Mouse (Mus musculus): Measurements from ENCODE around the gene Adprhl2. TPM values are rescaled to one million over a fixed set of nuclear protein-coding genes. Genes with fewer than 3 reads are reported as not detected.

Adprhl2 gene
- polyA plus RNA-seq, 1 experiment, result 16.7 TPM

GRCm38 (mm10) chr4:126322646-126323045 lies 1.1 kb upstream of the Adprhl2 start:
- Histone ChIP-seq H3K4me3 (ENCODE audit: insufficient read depth, low read length) (no peak overlapping the region), H3K27ac (ENCODE audit: insufficient read depth, low read length) (no peak overlapping the region), H3K4me1 (ENCODE audit: control insufficient read depth, insufficient read depth, low read length) (no peaks in the 10 kb centered on the region)
- TF ChIP-seq CTCF (IDR thresholded peaks at IDR 0.05; ENCODE audit: borderline replicate concordance, insufficient read depth, low read length) (no peak), POLR2A (IDR thresholded peaks at IDR 0.05; ENCODE audit: low read depth, low read length) (no peak)

DNA sequence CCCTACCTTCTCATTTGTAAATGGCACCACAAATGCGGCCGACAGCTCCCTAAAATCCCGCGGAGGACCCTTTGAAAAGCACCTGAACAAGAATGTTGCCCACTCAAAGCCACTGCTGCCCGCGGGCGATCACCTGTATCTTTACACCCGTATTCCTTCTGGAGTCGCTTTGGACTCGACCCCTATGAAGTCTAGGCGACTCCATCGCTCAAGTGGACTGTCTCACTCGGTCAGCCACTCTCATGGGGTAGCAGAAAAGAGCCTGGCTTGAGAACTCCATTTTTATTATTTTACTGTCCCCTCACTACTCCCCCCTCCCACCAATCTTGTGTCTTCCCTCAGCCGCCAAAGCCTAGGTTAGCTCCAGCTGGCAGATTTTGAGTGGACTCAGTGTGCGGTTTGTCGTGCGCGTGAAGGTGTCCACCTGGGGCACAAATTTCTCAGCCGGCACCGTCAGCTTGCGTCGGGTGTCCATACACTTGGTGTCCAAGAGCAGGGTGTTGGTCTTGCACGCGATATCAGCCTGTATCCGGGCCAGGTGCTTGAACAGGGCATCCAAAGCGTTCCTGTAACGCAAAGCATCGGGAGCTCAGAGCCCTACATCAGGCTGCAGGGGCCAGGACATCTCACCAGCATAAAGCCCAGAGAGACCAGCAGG lies 480 bp upstream of the Adprhl2 start:
- Histone ChIP-seq H3K27ac (ENCODE audit: insufficient read depth, low read length) (no peak overlapping the region), H3K4me3 (ENCODE audit: insufficient read depth, low read length) (0 out of 2 replicates have a peak overlapping the region, but pooled peaks have one; percentile 5), H3K4me1 (ENCODE audit: control insufficient read depth, insufficient read depth, low read length) (no peaks in the 10 kb centered on the region)
- no peak for TF ChIP-seq POLR2A (IDR thresholded peaks at IDR 0.05; ENCODE audit: low read depth, low read length)
- no peak for TF ChIP-seq CTCF (IDR thresholded peaks at IDR 0.05; ENCODE audit: borderline replicate concordance, insufficient read depth, low read length)

DNA sequence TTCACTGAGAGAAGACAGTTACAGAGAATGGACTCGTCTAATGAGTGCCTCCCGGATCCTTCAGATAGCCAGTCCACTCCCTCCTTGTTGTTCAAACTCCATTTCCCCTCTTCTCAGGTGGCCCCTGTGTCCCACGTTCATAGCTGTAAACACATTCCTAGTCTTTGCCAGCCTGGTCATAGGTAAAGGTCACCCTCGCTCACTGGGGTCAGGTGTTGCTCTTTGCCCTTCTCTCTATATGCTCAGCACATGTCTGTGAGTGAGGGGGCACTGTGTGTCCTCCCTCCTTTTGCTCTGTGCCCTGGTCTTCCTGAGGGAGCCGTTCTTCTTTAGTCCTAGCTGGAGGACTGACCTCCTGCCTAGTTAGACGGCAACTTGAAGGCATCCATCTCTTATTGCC lies 1.7 kb downstream of the Adprhl2 start:
- H3K4me3 ChIP-seq (ENCODE audit: insufficient read depth, low read length), result no peak overlapping the region
- TF ChIP-seq CTCF (IDR thresholded peaks at IDR 0.05; ENCODE audit: borderline replicate concordance, insufficient read depth, low read length), result no peak
- TF ChIP-seq POLR2A (IDR thresholded peaks at IDR 0.05; ENCODE audit: low read depth, low read length), result no peak
- peaks cover 2% of the 10 kb centered on the region; the same call in 1 of the 2 replicates for H3K4me1 ChIP-seq (ENCODE audit: control insufficient read depth, insufficient read depth, low read length)
- H3K27ac ChIP-seq (ENCODE audit: insufficient read depth, low read length), result no peak overlapping the region

DNA sequence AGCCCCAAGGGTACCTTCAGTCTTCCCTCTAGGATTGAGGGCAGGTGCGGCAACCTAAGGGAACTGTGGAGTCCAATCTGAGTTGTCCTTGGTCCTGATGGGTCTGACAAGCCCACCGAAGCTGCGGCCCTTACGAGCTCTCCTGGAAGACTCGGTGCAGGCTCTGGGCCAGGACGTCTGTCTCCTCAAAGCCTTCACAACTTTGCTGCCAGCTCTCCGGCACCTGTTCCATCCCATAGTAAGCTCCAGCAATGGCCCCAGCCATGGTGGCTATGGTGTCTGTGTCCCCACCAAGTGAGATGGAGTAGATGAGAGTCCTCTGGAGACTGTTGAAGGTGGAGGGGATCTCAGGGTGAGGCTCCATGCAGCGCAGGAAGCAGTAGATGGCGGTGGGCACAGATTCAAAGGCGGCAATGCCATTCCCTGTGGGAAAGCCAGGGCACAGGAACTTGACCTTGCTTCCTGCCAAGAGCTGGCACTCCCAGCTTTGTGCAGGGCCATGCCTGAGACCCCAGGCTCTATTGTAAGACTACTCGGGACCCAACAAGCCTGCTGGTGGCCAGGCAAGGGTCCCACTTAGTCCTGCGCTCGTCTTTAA lies 5.0 kb downstream of the Adprhl2 start:
- no peak overlapping the region for H3K27ac ChIP-seq (ENCODE audit: insufficient read depth, low read length)
- H3K4me3 ChIP-seq (ENCODE audit: insufficient read depth, low read length), result no peak overlapping the region
- peaks cover 9% of the 10 kb centered on the region for H3K4me1 ChIP-seq (ENCODE audit: control insufficient read depth, insufficient read depth, low read length)
- TF ChIP-seq POLR2A (IDR thresholded peaks at IDR 0.05; ENCODE audit: low read depth, low read length) (no peak), CTCF (IDR thresholded peaks at IDR 0.05; ENCODE audit: borderline replicate concordance, insufficient read depth, low read length) (no peak)

DNA sequence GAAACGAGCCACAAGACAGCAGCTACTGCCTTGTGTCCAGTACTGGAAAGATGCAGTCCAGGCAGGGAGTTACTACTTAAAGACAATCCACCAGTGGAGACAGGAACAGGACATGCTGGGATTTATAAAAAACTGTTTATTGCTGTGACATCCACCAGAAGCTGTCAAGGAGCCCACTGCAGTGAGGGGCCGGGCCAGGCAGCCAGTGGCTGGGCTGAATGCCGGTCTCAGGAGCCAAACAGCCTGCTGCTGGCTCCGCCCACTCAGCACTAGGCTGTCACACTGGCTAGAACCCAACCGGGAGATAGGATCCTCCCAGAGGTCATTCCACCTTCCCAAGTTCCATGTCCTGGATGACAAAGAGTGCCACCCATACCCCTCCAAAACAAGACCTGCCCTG lies 5.6 kb downstream of the Adprhl2 start:
- Histone ChIP-seq H3K4me3 (ENCODE audit: insufficient read depth, low read length) (no peak overlapping the region), H3K27ac (ENCODE audit: insufficient read depth, low read length) (no peak overlapping the region), H3K4me1 (ENCODE audit: control insufficient read depth, insufficient read depth, low read length) (peaks cover 9% of the 10 kb centered on the region)
- TF ChIP-seq POLR2A (IDR thresholded peaks at IDR 0.05; ENCODE audit: low read depth, low read length) (no peak), CTCF (IDR thresholded peaks at IDR 0.05; ENCODE audit: borderline replicate concordance, insufficient read depth, low read length) (no peak)

DNA sequence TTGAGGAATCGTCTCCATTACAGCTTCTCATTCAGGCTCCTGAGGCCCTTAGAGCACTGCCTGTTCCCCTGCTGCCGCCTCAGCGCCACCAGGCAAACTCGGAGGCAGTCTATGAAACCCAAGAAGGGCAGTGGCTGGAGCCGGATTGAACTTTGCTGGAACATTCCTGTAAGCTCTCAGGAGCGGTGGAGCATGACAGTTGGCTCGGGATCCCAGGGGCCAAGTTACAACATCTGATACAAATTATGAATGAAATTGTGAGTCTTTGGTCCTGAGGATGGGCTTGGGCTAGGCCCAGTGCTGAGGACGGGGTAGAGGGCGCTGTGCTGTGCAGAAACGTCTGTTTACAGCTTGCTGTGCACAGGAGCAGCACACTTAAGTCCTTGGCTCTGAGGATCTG lies 7.1 kb downstream of the Adprhl2 start:
- TF ChIP-seq POLR2A (IDR thresholded peaks at IDR 0.05; ENCODE audit: low read depth, low read length) (no peak), CTCF (IDR thresholded peaks at IDR 0.05; ENCODE audit: borderline replicate concordance, insufficient read depth, low read length) (peak; percentile 80)
- H3K4me3 ChIP-seq (ENCODE audit: insufficient read depth, low read length), result no peak overlapping the region
- peak overlapping the region; percentile 52 for H3K27ac ChIP-seq (ENCODE audit: insufficient read depth, low read length)
- peaks cover 9% of the 10 kb centered on the region for H3K4me1 ChIP-seq (ENCODE audit: control insufficient read depth, insufficient read depth, low read length)

GRCm38 (mm10) chr4:126313202-126313601 lies 8.3 kb downstream of the Adprhl2 start:
- TF ChIP-seq POLR2A (IDR thresholded peaks at IDR 0.05; ENCODE audit: low read depth, low read length), result no peak
- no peak for TF ChIP-seq CTCF (IDR thresholded peaks at IDR 0.05; ENCODE audit: borderline replicate concordance, insufficient read depth, low read length)
- H3K27ac ChIP-seq (ENCODE audit: insufficient read depth, low read length), result no peak overlapping the region; the same call in 1 of the 2 replicates
- peaks cover 9% of the 10 kb centered on the region for H3K4me1 ChIP-seq (ENCODE audit: control insufficient read depth, insufficient read depth, low read length)
- H3K4me3 ChIP-seq (ENCODE audit: insufficient read depth, low read length), result no peak overlapping the region

DNA sequence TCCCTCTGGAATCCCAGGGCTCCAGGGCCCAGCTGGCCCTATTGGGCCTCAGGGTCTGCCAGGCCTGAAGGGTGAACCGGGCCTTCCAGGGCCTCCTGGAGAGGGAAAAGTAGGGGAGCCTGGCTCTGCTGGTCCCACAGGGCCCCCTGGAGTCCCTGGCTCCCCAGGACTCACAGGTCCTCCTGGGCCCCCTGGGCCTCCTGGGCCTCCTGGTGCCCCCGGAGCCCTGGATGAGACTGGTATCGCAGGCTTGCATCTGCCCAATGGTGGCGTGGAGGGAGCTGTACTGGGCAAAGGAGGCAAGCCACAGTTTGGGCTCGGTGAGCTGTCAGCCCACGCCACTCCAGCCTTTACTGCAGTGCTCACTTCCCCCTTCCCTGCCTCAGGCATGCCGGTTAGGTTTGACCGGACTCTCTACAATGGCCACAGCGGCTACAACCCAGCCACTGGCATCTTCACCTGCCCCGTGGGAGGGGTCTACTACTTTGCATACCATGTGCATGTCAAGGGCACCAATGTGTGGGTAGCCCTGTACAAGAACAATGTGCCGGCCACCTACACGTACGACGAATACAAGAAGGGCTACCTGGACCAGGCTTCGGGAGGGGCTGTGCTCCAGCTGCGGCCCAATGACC lies 9.8 kb downstream of the Adprhl2 start:
- no peak overlapping the region for H3K4me3 ChIP-seq (ENCODE audit: insufficient read depth, low read length)
- TF ChIP-seq CTCF (IDR thresholded peaks at IDR 0.05; ENCODE audit: borderline replicate concordance, insufficient read depth, low read length) (no peak), POLR2A (IDR thresholded peaks at IDR 0.05; ENCODE audit: low read depth, low read length) (no peak)
- H3K4me1 ChIP-seq (ENCODE audit: control insufficient read depth, insufficient read depth, low read length), result peaks cover 9% of the 10 kb centered on the region
- no peak overlapping the region for H3K27ac ChIP-seq (ENCODE audit: insufficient read depth, low read length)

DNA sequence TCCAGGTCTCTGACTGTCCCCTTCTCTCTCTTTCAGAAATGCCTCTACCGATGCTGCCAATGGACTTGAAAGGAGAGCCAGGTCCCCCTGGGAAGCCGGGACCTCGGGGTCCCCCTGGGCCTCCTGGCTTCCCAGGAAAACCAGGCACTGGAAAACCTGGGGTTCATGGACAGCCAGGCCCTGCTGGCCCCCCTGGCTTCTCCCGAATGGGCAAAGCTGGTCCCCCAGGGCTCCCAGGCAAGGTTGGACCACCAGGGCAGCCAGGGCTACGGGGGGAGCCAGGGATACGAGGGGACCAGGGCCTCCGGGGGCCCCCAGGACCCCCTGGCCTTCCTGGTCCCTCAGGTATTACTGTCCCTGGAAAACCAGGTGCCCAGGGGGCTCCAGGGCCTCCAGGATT lies 11.2 kb downstream of the Adprhl2 start:
- H3K4me1 ChIP-seq (ENCODE audit: control insufficient read depth, insufficient read depth, low read length), result peaks cover 9% of the 10 kb centered on the region
- H3K4me3 ChIP-seq (ENCODE audit: insufficient read depth, low read length), result no peak overlapping the region
- TF ChIP-seq POLR2A (IDR thresholded peaks at IDR 0.05; ENCODE audit: low read depth, low read length) (no peak), CTCF (IDR thresholded peaks at IDR 0.05; ENCODE audit: borderline replicate concordance, insufficient read depth, low read length) (no peak)
- H3K27ac ChIP-seq (ENCODE audit: insufficient read depth, low read length), result no peak overlapping the region

- H3K4me3 ChIP-seq (ENCODE audit: insufficient read depth, low read length), result no peak overlapping the region
- H3K4me1 ChIP-seq (ENCODE audit: control insufficient read depth, insufficient read depth, low read length), result peaks cover 8% of the 10 kb centered on the region
- no peak overlapping the region for H3K27ac ChIP-seq (ENCODE audit: insufficient read depth, low read length)
- no peak for TF ChIP-seq POLR2A (IDR thresholded peaks at IDR 0.05; ENCODE audit: low read depth, low read length)
- peak; percentile 52; the same call in 1 of the 2 replicates for TF ChIP-seq CTCF (IDR thresholded peaks at IDR 0.05; ENCODE audit: borderline replicate concordance, insufficient read depth, low read length)
These were observed 11.6 kb downstream of the Adprhl2 start for GRCm38 (mm10) chr4:126309922-126310309.
